Mouse (Mus musculus) effector memory CD4-positive, alpha-beta T cell, adult 5 months (primary cell): ENCODE data around the gene Clk3. TPM values are rescaled to one million over a fixed set of nuclear protein-coding genes. Genes with fewer than 3 reads are reported as not detected.

Experiments
- polyA plus RNA-seq: library from polyadenylated mRNA; unstranded; fragments of 100-300 nt; shearing (Covaris generic); gene quantifications from one replicate; pipeline ENCODE4 v1.2.1, GENCODE M21; 2017

The Clk3 gene
- polyA plus RNA-seq: 231 TPM

DNA sequence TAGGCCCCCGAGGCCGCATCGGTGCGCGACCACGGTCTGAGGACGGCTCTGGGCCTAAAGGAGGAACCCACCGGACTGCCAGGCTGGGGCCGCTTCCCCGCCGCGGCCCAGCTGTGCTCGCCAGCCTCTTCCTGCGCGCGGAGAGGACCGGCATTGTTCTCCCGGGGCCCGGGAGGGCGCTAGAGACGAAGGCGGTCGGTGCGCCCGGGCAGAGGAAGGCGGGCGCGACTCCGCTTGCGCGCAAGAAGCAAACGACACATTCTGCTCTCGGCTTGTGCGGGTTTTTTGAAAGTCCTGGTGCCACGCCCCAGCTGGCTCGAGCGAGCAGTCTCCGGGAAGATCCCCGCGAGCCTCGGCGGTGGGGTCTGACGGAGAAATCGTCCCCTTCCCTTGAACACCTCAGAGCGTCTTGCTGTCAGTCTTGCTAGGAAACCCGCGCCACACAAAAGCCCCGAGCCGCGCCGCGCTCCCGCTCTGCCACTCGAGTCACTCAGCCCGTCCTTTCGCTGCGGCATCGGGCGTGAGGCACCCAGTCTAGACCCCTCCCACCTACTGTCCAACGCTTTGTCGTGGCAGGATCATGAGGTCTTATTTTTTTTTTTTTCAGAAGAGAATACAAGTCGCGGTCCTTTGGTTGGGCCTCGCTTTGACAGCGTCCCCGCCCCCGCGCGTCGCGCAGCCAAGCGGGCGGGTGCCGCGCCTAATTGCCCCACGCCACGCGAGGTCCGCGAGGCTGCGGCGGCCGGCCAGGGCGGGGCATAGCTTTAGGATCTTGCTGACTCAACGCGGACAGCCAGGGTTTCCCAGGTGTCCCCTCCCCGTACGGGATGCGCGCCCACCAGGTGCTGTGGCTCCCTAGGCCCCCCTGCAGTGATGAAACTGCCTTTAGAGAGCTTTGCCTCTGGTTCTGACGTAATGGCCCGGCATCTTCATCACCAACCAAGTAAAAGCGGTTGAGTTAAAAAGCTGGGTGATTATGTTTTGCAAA lies at the start of gene Clk3:
Gene Clk3, minus strand, starts transcription at position 497 of the 988 bp plus-strand sequence.

GRCm38 (mm10) chr9:57708068-57708719 lies 57.5 kb downstream of the Clk3 start, which contains the start of gene Edc3:
Edc3 (plus strand) TSS chr9:57708540.

Other genes with a start within 250 kb of the Clk3 start
- 242 TPM for gene Cox5a, start 244.6 kb downstream of the Clk3 start, polyA plus RNA-seq
- 9.4 TPM for gene Fam219b, start 228.3 kb downstream of the Clk3 start, polyA plus RNA-seq
- 8.4 TPM for gene Mpi, start 213.1 kb downstream of the Clk3 start, polyA plus RNA-seq
- gene Scamp2, start 204.9 kb downstream of the Clk3 start, polyA plus RNA-seq: 74.7 TPM
- 52.3 TPM for gene Ulk3, start 176.4 kb downstream of the Clk3 start, polyA plus RNA-seq
- gene Cplx3, start 159.6 kb downstream of the Clk3 start, polyA plus RNA-seq: not detected
- gene Lman1l, start 145.1 kb downstream of the Clk3 start, polyA plus RNA-seq: not detected
- 109 TPM for gene Csk, start 112.2 kb downstream of the Clk3 start, polyA plus RNA-seq
- not detected for gene Cyp1a2, start 82.2 kb downstream of the Clk3 start, polyA plus RNA-seq
- 0.14 TPM for gene Cyp1a1, start 77.9 kb downstream of the Clk3 start, polyA plus RNA-seq
- 30.3 TPM for gene Edc3, start 57.3 kb downstream of the Clk3 start, polyA plus RNA-seq
- gene Arid3b, start 70.9 kb upstream of the Clk3 start, polyA plus RNA-seq: 46.9 TPM
- 51.5 TPM for gene Ubl7, start 145.1 kb upstream of the Clk3 start, polyA plus RNA-seq
- 3.6 TPM for gene Sema7a, start 174.3 kb upstream of the Clk3 start, polyA plus RNA-seq
- not detected for gene Cyp11a1, start 240.6 kb upstream of the Clk3 start, polyA plus RNA-seq